In genomic region chr1:151708966-151709733, GRCm38 (mm10) we compare ENCODE assay signal across 12 mouse cellular contexts. TPM values are rescaled to one million over a fixed set of nuclear protein-coding genes. Genes with fewer than 3 reads are reported as not detected.
DNase-seq lines count a peak whose midpoint lies in the region; ATAC-seq and TF ChIP-seq lines count a peak whose summit lies in the region.
"Had no signal": no experiment of that assay in that cellular context is flagged by ENCODE, and none has a peak within 500 bp of the region (broad histone marks: within the 10 kb centered on the region; RNA-seq: fewer than 3 reads in every experiment).

No protein-coding gene starts in this region.

- H3K4me2 ChIP-seq in heart, embryonic 12.5 days = peak overlapping the region; percentile 27; the same call in 1 of the 2 replicates
- H3K4me2 ChIP-seq in stomach, embryonic 14.5 days (replicated peaks; ENCODE audit: low read depth, low read length) = no peak overlapping the region
- no peak overlapping the region for H3K4me2 ChIP-seq in stomach, postnatal 0 days (replicated peaks; ENCODE audit: low read depth)
- no peak overlapping the region; the same call in 1 of the 2 replicates for H3K4me2 ChIP-seq in kidney, embryonic 16.5 days (replicated peaks; ENCODE audit: low read depth, low read length)
- no peak overlapping the region for H3K4me2 ChIP-seq in stomach, embryonic 16.5 days (ENCODE audit: low read depth, low read length)
- H3K4me2 ChIP-seq: liver, embryonic 15.5 days; neural tube, embryonic 13.5 days had no signal

- H3K27ac ChIP-seq in heart, embryonic 12.5 days (ENCODE audit: poor library complexity, severe bottlenecking) = no peak overlapping the region
- peak overlapping the region; percentile 18; the same call in 1 of the 2 replicates for H3K27ac ChIP-seq in stomach, embryonic 14.5 days (ENCODE audit: low read length)
- H3K27ac ChIP-seq in stomach, postnatal 0 days (replicated peaks) = no peak overlapping the region
- peak overlapping the region; percentile 49 for H3K27ac ChIP-seq in kidney, embryonic 16.5 days (ENCODE audit: low read length)
- H3K27ac ChIP-seq in stomach, embryonic 16.5 days (ENCODE audit: low read length) = peak overlapping the region; percentile 28
- no peak overlapping the region for H3K27ac ChIP-seq in left cerebral cortex, adult 2 months
- H3K27ac ChIP-seq: hindbrain, embryonic 10.5 days; liver, embryonic 15.5 days; neural tube, embryonic 13.5 days had no signal

- no peak for TF ChIP-seq CTCF in stomach, postnatal 0 days (IDR thresholded peaks at IDR 0.05; ENCODE audit: low read depth)
- TF ChIP-seq CTCF in left cerebral cortex, adult 2 months (IDR thresholded peaks at IDR 0.05) = no peak

- no peaks in the 10 kb centered on the region for H3K9me3 ChIP-seq in heart, embryonic 12.5 days (replicated peaks)
- H3K9me3 ChIP-seq in stomach, embryonic 14.5 days (ENCODE audit: control insufficient read depth, low read depth, low read length) = no peaks in the 10 kb centered on the region
- H3K9me3 ChIP-seq in stomach, postnatal 0 days (ENCODE audit: control insufficient read depth, low read length) = no peaks in the 10 kb centered on the region
- no peaks in the 10 kb centered on the region for H3K9me3 ChIP-seq in kidney, embryonic 16.5 days (ENCODE audit: low read length)
- no peaks in the 10 kb centered on the region for H3K9me3 ChIP-seq in stomach, embryonic 16.5 days (replicated peaks; ENCODE audit: control insufficient read depth, low read length)
- H3K9me3 ChIP-seq: hindbrain, embryonic 10.5 days; liver, embryonic 15.5 days; neural tube, embryonic 13.5 days had no signal

- no peak overlapping the region for H3K9ac ChIP-seq in heart, embryonic 12.5 days
- no peak overlapping the region for H3K9ac ChIP-seq in stomach, embryonic 14.5 days (replicated peaks; ENCODE audit: low read depth, low read length)
- no peak overlapping the region for H3K9ac ChIP-seq in stomach, postnatal 0 days (ENCODE audit: low read length)
- no peak overlapping the region for H3K9ac ChIP-seq in kidney, embryonic 16.5 days (replicated peaks; ENCODE audit: low read length)
- no peak overlapping the region for H3K9ac ChIP-seq in stomach, embryonic 16.5 days (ENCODE audit: low read length)
- H3K9ac ChIP-seq: liver, embryonic 15.5 days; neural tube, embryonic 13.5 days had no signal

- H3K4me3 ChIP-seq in heart, embryonic 12.5 days = no peak overlapping the region
- no peak overlapping the region for H3K4me3 ChIP-seq in stomach, embryonic 14.5 days (ENCODE audit: low read depth, low read length)
- no peak overlapping the region for H3K4me3 ChIP-seq in stomach, postnatal 0 days (ENCODE audit: low read depth, low read length)
- no peak overlapping the region for H3K4me3 ChIP-seq in kidney, embryonic 16.5 days (ENCODE audit: low read length)
- H3K4me3 ChIP-seq in stomach, embryonic 16.5 days (replicated peaks; ENCODE audit: low read length) = no peak overlapping the region
- H3K4me3 ChIP-seq in left cerebral cortex, adult 2 months = no peak overlapping the region
- H3K4me3 ChIP-seq: erythroblast, embryonic 14.5 days; hindbrain, embryonic 10.5 days; liver, embryonic 15.5 days; neural tube, embryonic 13.5 days had no signal

- TF ChIP-seq EP300 in stomach, postnatal 0 days (optimal IDR thresholded peaks at IDR 0.05) = no peak

- peak; percentile 64; the same call in 1 of the 2 replicates for ATAC-seq in heart, embryonic 12.5 days (ENCODE audit: insufficient number of reproducible peaks, low FRiP score)
- ATAC-seq in stomach, embryonic 14.5 days (ENCODE audit: insufficient number of reproducible peaks, insufficient read depth, low FRiP score, low read depth) = peak; percentile 61; the same call in 1 of the 2 replicates
- no peak for ATAC-seq in stomach, postnatal 0 days (ENCODE audit: low FRiP score, low TSS enrichment)
- peak; percentile 33; the same call in 1 of the 2 replicates for ATAC-seq in kidney, embryonic 16.5 days (ENCODE audit: low FRiP score, low TSS enrichment)
- ATAC-seq in stomach, embryonic 16.5 days (ENCODE audit: insufficient read depth, low FRiP score) = no peak

- H3K4me1 ChIP-seq in heart, embryonic 12.5 days (replicated peaks) = peaks cover 23% of the 10 kb centered on the region
- H3K4me1 ChIP-seq in stomach, embryonic 14.5 days (ENCODE audit: control insufficient read depth, insufficient read depth, low read length) = peaks cover 14% of the 10 kb centered on the region; the same call in 1 of the 2 replicates
- H3K4me1 ChIP-seq in stomach, postnatal 0 days (replicated peaks; ENCODE audit: control insufficient read depth, insufficient read depth) = no peaks in the 10 kb centered on the region
- peaks cover 15% of the 10 kb centered on the region for H3K4me1 ChIP-seq in kidney, embryonic 16.5 days (ENCODE audit: insufficient read depth, low read length)
- peaks cover 9% of the 10 kb centered on the region; the same call in 1 of the 2 replicates for H3K4me1 ChIP-seq in stomach, embryonic 16.5 days (ENCODE audit: control insufficient read depth, insufficient read depth, low read length)

- H3K36me3 ChIP-seq in heart, embryonic 12.5 days = no peaks in the 10 kb centered on the region
- no peaks in the 10 kb centered on the region for H3K36me3 ChIP-seq in stomach, embryonic 14.5 days (ENCODE audit: control insufficient read depth, insufficient read depth, low read length)
- no peaks in the 10 kb centered on the region; the same call in 1 of the 2 replicates for H3K36me3 ChIP-seq in stomach, postnatal 0 days (ENCODE audit: control insufficient read depth, insufficient read depth, low read length)
- H3K36me3 ChIP-seq in kidney, embryonic 16.5 days (ENCODE audit: insufficient read depth, low read length) = no peaks in the 10 kb centered on the region
- H3K36me3 ChIP-seq in stomach, embryonic 16.5 days (ENCODE audit: control insufficient read depth, insufficient read depth, low read length) = no peaks in the 10 kb centered on the region
- H3K36me3 ChIP-seq: hindbrain, embryonic 10.5 days; liver, embryonic 15.5 days; neural tube, embryonic 13.5 days had no signal

- intact Hi-C loops in left cerebral cortex, adult 2 months (cut with DNase I) = loop anchor here (10.0 kb wide), 1 partner anchor 674 kb away; no protein-coding TSS in a partner anchor

- 42% methylated on average over 13 of the region's 13 CpGs for WGBS in heart, embryonic 12.5 days
- 30% methylated on average over 13 of the region's 13 CpGs for WGBS in stomach, embryonic 14.5 days
- 25% methylated on average over 13 of the region's 13 CpGs for WGBS in stomach, postnatal 0 days
- 14% methylated on average over 13 of the region's 13 CpGs for WGBS in kidney, embryonic 16.5 days
- 31% methylated on average over 13 of the region's 13 CpGs for WGBS in stomach, embryonic 16.5 days

- DNase-seq in heart, adult 9 months (ENCODE audit: low spot score in 2 of 2) = no peak
- no peak for DNase-seq in stomach, postnatal 0 days (ENCODE audit: low spot score)
- no peak for DNase-seq in spleen, postnatal 4 days (ENCODE audit: low spot score in 2 of 2)
- no peak for DNase-seq in left cerebral cortex, adult 2 months (ENCODE audit: extremely low spot score in 1 of 2, low spot score in 2 of 2)

- H3K27me3 ChIP-seq in heart, embryonic 12.5 days (replicated peaks) = no peaks in the 10 kb centered on the region
- no peaks in the 10 kb centered on the region for H3K27me3 ChIP-seq in stomach, embryonic 14.5 days (ENCODE audit: control insufficient read depth, insufficient read depth, low read length)
- no peaks in the 10 kb centered on the region for H3K27me3 ChIP-seq in stomach, postnatal 0 days (ENCODE audit: control insufficient read depth, insufficient read depth, low read length)
- peaks cover 4% of the 10 kb centered on the region; the same call in 1 of the 2 replicates for H3K27me3 ChIP-seq in kidney, embryonic 16.5 days (ENCODE audit: insufficient read depth, low read length)
- H3K27me3 ChIP-seq in stomach, embryonic 16.5 days (ENCODE audit: control insufficient read depth, insufficient read depth, low read length) = no peaks in the 10 kb centered on the region
- H3K27me3 ChIP-seq: liver, embryonic 15.5 days had no signal

RNA-seq across cellular contexts. Expression of gene Edem3, which starts 46.0 kb away (rescaled TPM):
- 25.0 and 25.8 TPM in 2 replicates for polyA plus RNA-seq in heart, embryonic 12.5 days (2016; fragmentation: Nextera tagmentation; extraction: Ambion mirVana)
- polyA plus RNA-seq in stomach, embryonic 14.5 days (2014; fragmentation: Nextera tagmentation; extraction: Ambion mirVana) = 18.6 and 20.1 TPM in 2 replicates
- polyA plus RNA-seq in stomach, postnatal 0 days (2015; fragmentation: Nextera tagmentation; extraction: Ambion mirVana) = 7.2 and 7.5 TPM in 2 replicates
- polyA plus RNA-seq in kidney, embryonic 16.5 days (2015; fragmentation: Nextera tagmentation; extraction: Ambion mirVana) = 16.6 and 17.0 TPM in 2 replicates
- polyA plus RNA-seq in stomach, embryonic 16.5 days (2015; fragmentation: Nextera tagmentation; extraction: Ambion mirVana) = 17.2 and 17.8 TPM in 2 replicates
- 10 to 100 TPM; 38.0 to 39.6 TPM for total RNA-seq in left cerebral cortex, adult 2 months (2021)

Comparison
In these comparisons a context has a peak if more than half of its experiments do, and no peak if none do; other contexts are left out.
1. ATAC-seq: peak in heart, embryonic 12.5 days (single experiment), stomach, embryonic 14.5 days (single experiment) and kidney, embryonic 16.5 days (single experiment); none in stomach, postnatal 0 days (single experiment) and stomach, embryonic 16.5 days (single experiment).
2. H3K27ac ChIP-seq: peak in stomach, embryonic 14.5 days (single experiment), kidney, embryonic 16.5 days (single experiment) and stomach, embryonic 16.5 days (single experiment); none in heart, embryonic 12.5 days (single experiment), stomach, postnatal 0 days (single experiment) and left cerebral cortex, adult 2 months (single experiment).